In genomic region chr8:71675456-71676019, GRCm38 (mm10) we compare ENCODE assay signal across 8 mouse cellular contexts. TPM values are rescaled to one million over a fixed set of nuclear protein-coding genes. Genes with fewer than 3 reads are reported as not detected.
DNase-seq lines count a peak whose midpoint lies in the region; ATAC-seq and TF ChIP-seq lines count a peak whose summit lies in the region.

No protein-coding gene starts in this region.

- TF ChIP-seq POLR2A in kidney, adult 2 months (IDR thresholded peaks at IDR 0.05; ENCODE audit: low read depth, low read length): no peak

- peak overlapping the region; percentile 75; the same call in 1 of the 2 replicates for H3K9ac ChIP-seq in hindbrain, embryonic 12.5 days
- H3K9ac ChIP-seq in midbrain, embryonic 11.5 days (ENCODE audit: low read length): peak overlapping the region; percentile 66

- DNase-seq in kidney, adult 2 months: no peak
- no peak for DNase-seq in kidney, postnatal 36 days
- DNase-seq in midbrain, embryonic 11.5 days (ENCODE audit: low spot score, missing footprints): peak; percentile 60
- DNase-seq in adrenal gland, adult 2 months: no peak
- no peak for DNase-seq in spleen, postnatal 36 days (ENCODE audit: low spot score in 2 of 2)
- no peak for DNase-seq in urinary bladder, postnatal 10 days (ENCODE audit: low spot score)

- 0 out of 2 replicates have a peak, but pooled peaks cover 4% of the 10 kb centered on the region for H3K9me3 ChIP-seq in hindbrain, embryonic 12.5 days (replicated peaks)
- no peaks in the 10 kb centered on the region for H3K9me3 ChIP-seq in midbrain, embryonic 11.5 days (ENCODE audit: control insufficient read depth, low read length)

- H3K27me3 ChIP-seq in kidney, adult 2 months (replicated peaks; ENCODE audit: control insufficient read depth, insufficient read depth, low read length): no peaks in the 10 kb centered on the region
- peaks cover 65% of the 10 kb centered on the region for H3K27me3 ChIP-seq in hindbrain, embryonic 12.5 days
- H3K27me3 ChIP-seq in midbrain, embryonic 11.5 days (ENCODE audit: control insufficient read depth, insufficient read depth, low read length): peaks cover 49% of the 10 kb centered on the region

- TF ChIP-seq CTCF in kidney, adult 2 months (conservative IDR thresholded peaks at IDR 0.05; ENCODE audit: insufficient read depth, insufficient read length, low read depth, low read length): no peak

- peaks cover 5% of the 10 kb centered on the region; the same call in 1 of the 2 replicates for H3K4me1 ChIP-seq in kidney, adult 2 months (ENCODE audit: control insufficient read depth, insufficient read depth, low read length)
- peaks cover 34% of the 10 kb centered on the region for H3K4me1 ChIP-seq in brown adipose tissue, adult 24 weeks (ENCODE audit: control insufficient read depth, insufficient read depth, insufficient read length, low read length)
- peaks cover 19% of the 10 kb centered on the region for H3K4me1 ChIP-seq in hindbrain, embryonic 12.5 days
- H3K4me1 ChIP-seq in midbrain, embryonic 11.5 days (ENCODE audit: control insufficient read depth, insufficient read depth, low read length): peaks cover 12% of the 10 kb centered on the region

- no peaks in the 10 kb centered on the region for H3K36me3 ChIP-seq in kidney, adult 2 months (ENCODE audit: control insufficient read depth, insufficient read depth, low read length)
- H3K36me3 ChIP-seq in hindbrain, embryonic 12.5 days: no peaks in the 10 kb centered on the region
- no peaks in the 10 kb centered on the region for H3K36me3 ChIP-seq in midbrain, embryonic 11.5 days (ENCODE audit: control insufficient read depth, insufficient read depth, low read length)

- no peak for ATAC-seq in hindbrain, embryonic 12.5 days (ENCODE audit: low FRiP score)
- no peak for ATAC-seq in midbrain, embryonic 11.5 days (ENCODE audit: low FRiP score)

- peak overlapping the region; percentile 92 for H3K4me2 ChIP-seq in hindbrain, embryonic 12.5 days (replicated peaks)
- peak overlapping the region; percentile 86; the same call in 1 of the 2 replicates for H3K4me2 ChIP-seq in midbrain, embryonic 11.5 days

- H3K4me3 ChIP-seq in kidney, adult 2 months (ENCODE audit: insufficient read depth, low read depth, low read length): peak overlapping the region; percentile 99; the same call in 1 of the 2 replicates
- peak overlapping the region; percentile 66 for H3K4me3 ChIP-seq in brown adipose tissue, adult 24 weeks (ENCODE audit: insufficient read depth, low read depth, low read length)
- H3K4me3 ChIP-seq in hindbrain, embryonic 12.5 days: peak overlapping the region; percentile 67; the same call in 1 of the 2 replicates
- no peak overlapping the region for H3K4me3 ChIP-seq in midbrain, embryonic 11.5 days (ENCODE audit: low read depth, low read length)

- WGBS in kidney, adult 2 months: 55% methylated on average over 9 of the region's 9 CpGs
- 24% methylated on average over 9 of the region's 9 CpGs for WGBS in hindbrain, embryonic 12.5 days
- 31% methylated on average over 9 of the region's 9 CpGs for WGBS in midbrain, embryonic 11.5 days

- H3K27ac ChIP-seq in kidney, adult 2 months (ENCODE audit: insufficient read depth, low read depth, low read length): peak overlapping the region; percentile 86
- H3K27ac ChIP-seq in brown adipose tissue, adult 24 weeks (replicated peaks; ENCODE audit: low read depth, low read length): peak overlapping the region; percentile 97
- H3K27ac ChIP-seq in hindbrain, embryonic 12.5 days: no peak overlapping the region
- H3K27ac ChIP-seq in midbrain, embryonic 11.5 days (ENCODE audit: low read depth, low read length): no peak overlapping the region

RNA-seq across cellular contexts. Expression of gene Jak3, which starts 0.6 kb away (rescaled TPM):
- polyA plus RNA-seq in kidney, adult 2 months (2012; rRNA removed): 15.1 and 16.5 TPM in 2 replicates
- polyA plus RNA-seq in brown adipose tissue, adult 24 weeks (2012; ENCODE audit: insufficient read depth, insufficient read length, missing spikeins): 13.9 and 14.6 TPM in 2 replicates
- polyA plus RNA-seq in hindbrain, embryonic 12.5 days (2016; fragmentation: Nextera tagmentation; extraction: Ambion mirVana): 3.7 and 3.8 TPM in 2 replicates
- 1.3 and 1.7 TPM in 2 replicates for polyA plus RNA-seq in midbrain, embryonic 11.5 days (2014; fragmentation: Nextera tagmentation; extraction: Ambion mirVana)
- total RNA-seq in adrenal gland, adult 2 months (2021): 10 to 100 TPM in 1 of 2 experiments, 1 to 10 TPM in 1; 9.4 to 19.0 TPM
- 32.3 and 44.2 TPM in 2 replicates for polyA plus RNA-seq in adrenal gland, adult 2 months (2012; rRNA removed)

RNA-seq across cellular contexts. Expression of gene Unc13a, which starts 4.0 kb away (rescaled TPM):
- 1.3 and 2.1 TPM in 2 replicates for polyA plus RNA-seq in kidney, adult 2 months (2012; rRNA removed)
- 0.32 and 1.6 TPM in 2 replicates for polyA plus RNA-seq in brown adipose tissue, adult 24 weeks (2012; ENCODE audit: insufficient read depth, insufficient read length, missing spikeins)
- 13.9 and 16.1 TPM in 2 replicates for polyA plus RNA-seq in hindbrain, embryonic 12.5 days (2016; fragmentation: Nextera tagmentation; extraction: Ambion mirVana)
- 5.4 and 6.5 TPM in 2 replicates for polyA plus RNA-seq in midbrain, embryonic 11.5 days (2014; fragmentation: Nextera tagmentation; extraction: Ambion mirVana)
- 10 to 100 TPM in 1 of 2 experiments, 1 to 10 TPM in 1; 6.0 to 10.5 TPM for total RNA-seq in adrenal gland, adult 2 months (2021)
- polyA plus RNA-seq in adrenal gland, adult 2 months (2012; rRNA removed): 4.4 and 6.3 TPM in 2 replicates

RNA-seq across cellular contexts. Expression of gene Insl3, which starts 13.5 kb away (rescaled TPM):
- 14.5 and 17.8 TPM in 2 replicates for polyA plus RNA-seq in kidney, adult 2 months (2012; rRNA removed)
- polyA plus RNA-seq in brown adipose tissue, adult 24 weeks (2012; ENCODE audit: insufficient read depth, insufficient read length, missing spikeins): 2.5 and 5.9 TPM in 2 replicates
- polyA plus RNA-seq in hindbrain, embryonic 12.5 days (2016; fragmentation: Nextera tagmentation; extraction: Ambion mirVana): 0.69 TPM in 1 of 2 replicates, not detected in the other
- polyA plus RNA-seq in midbrain, embryonic 11.5 days (2014; fragmentation: Nextera tagmentation; extraction: Ambion mirVana): 0.44 and 0.48 TPM in 2 replicates
- 1 to 10 TPM; 7.1 to 7.5 TPM for total RNA-seq in adrenal gland, adult 2 months (2021)
- polyA plus RNA-seq in adrenal gland, adult 2 months (2012; rRNA removed): 39.2 and 39.3 TPM in 2 replicates

RNA-seq across cellular contexts. Expression of gene B3gnt3, which starts 26.1 kb away (rescaled TPM):
- 5.5 and 5.9 TPM in 2 replicates for polyA plus RNA-seq in kidney, adult 2 months (2012; rRNA removed)
- polyA plus RNA-seq in brown adipose tissue, adult 24 weeks (2012; ENCODE audit: insufficient read depth, insufficient read length, missing spikeins): 1.5 and 2.8 TPM in 2 replicates
- 0.59 and 0.86 TPM in 2 replicates for polyA plus RNA-seq in hindbrain, embryonic 12.5 days (2016; fragmentation: Nextera tagmentation; extraction: Ambion mirVana)
- 0.38 and 0.63 TPM in 2 replicates for polyA plus RNA-seq in midbrain, embryonic 11.5 days (2014; fragmentation: Nextera tagmentation; extraction: Ambion mirVana)
- 1 to 10 TPM; 4.4 to 5.7 TPM for total RNA-seq in adrenal gland, adult 2 months (2021)
- polyA plus RNA-seq in adrenal gland, adult 2 months (2012; rRNA removed): 14.4 and 17.5 TPM in 2 replicates

RNA-seq across cellular contexts. Expression of gene Fcho1, which starts 50.0 kb away (rescaled TPM):
- polyA plus RNA-seq in kidney, adult 2 months (2012; rRNA removed): 4.2 and 9.5 TPM in 2 replicates
- polyA plus RNA-seq in brown adipose tissue, adult 24 weeks (2012; ENCODE audit: insufficient read depth, insufficient read length, missing spikeins): not detected in 2 replicates
- polyA plus RNA-seq in hindbrain, embryonic 12.5 days (2016; fragmentation: Nextera tagmentation; extraction: Ambion mirVana): 38.4 and 39.4 TPM in 2 replicates
- 12.9 and 15.3 TPM in 2 replicates for polyA plus RNA-seq in midbrain, embryonic 11.5 days (2014; fragmentation: Nextera tagmentation; extraction: Ambion mirVana)
- 1 to 10 TPM; 1.8 to 2.7 TPM for total RNA-seq in adrenal gland, adult 2 months (2021)
- 8.2 and 10.6 TPM in 2 replicates for polyA plus RNA-seq in adrenal gland, adult 2 months (2012; rRNA removed)

Comparison
In these comparisons a context has a peak if more than half of its experiments do, and no peak if none do; other contexts are left out.
1. H3K27ac ChIP-seq: peak in kidney, adult 2 months (single experiment) and brown adipose tissue, adult 24 weeks (single experiment); none in hindbrain, embryonic 12.5 days (single experiment) and midbrain, embryonic 11.5 days (single experiment).